Mouse (Mus musculus): ENCODE data around the gene Fyn.

The Fyn gene

GRCm38 (mm10) chr10:39449179-39449578 lies 80.5 kb downstream of the Fyn start:
- DNase-seq, result no peak

- no peak for DNase-seq
Observed at GRCm38 (mm10) chr10:39450356-39450755, 81.7 kb downstream of the Fyn start.

GRCm38 (mm10) chr10:39451065-39451464 lies 82.4 kb downstream of the Fyn start:
- no peak for DNase-seq

DNA sequence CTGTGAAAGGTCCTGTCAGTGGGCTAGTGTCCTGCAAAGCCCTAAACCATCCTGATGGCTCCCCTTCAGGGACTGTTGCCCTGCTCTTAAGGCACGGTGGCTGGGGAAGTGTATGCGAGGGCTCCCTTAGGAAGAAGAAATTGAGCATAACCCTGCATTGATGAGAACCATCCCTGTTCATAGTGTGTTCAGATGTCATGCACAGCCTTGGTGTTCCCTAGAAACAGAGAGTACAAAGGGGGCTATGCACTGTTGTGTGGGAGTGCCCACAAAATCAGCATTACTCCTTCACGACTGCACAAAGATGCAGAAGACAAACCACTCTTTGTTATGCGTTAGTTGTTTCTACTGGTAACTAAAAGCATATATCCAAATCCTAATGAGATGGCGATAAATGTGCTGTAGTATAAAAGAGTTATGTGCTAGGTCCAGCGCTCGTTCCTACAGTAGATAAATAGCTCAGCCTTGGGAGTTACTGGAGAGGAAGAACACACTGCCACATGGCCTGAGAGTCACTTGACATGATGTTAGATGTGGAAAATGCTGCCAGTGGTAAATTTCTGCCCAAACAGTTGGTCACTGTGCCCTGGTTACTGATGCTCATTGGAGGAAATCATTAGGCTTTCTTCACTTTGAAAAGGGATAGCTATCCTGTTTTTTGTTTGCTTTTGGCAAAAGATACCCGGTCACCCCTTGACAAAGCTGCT lies 83.4 kb downstream of the Fyn start:
- DNase-seq, result no peak

- no peak for DNase-seq
Observed at GRCm38 (mm10) chr10:39455344-39455743, 86.7 kb downstream of the Fyn start.

DNA sequence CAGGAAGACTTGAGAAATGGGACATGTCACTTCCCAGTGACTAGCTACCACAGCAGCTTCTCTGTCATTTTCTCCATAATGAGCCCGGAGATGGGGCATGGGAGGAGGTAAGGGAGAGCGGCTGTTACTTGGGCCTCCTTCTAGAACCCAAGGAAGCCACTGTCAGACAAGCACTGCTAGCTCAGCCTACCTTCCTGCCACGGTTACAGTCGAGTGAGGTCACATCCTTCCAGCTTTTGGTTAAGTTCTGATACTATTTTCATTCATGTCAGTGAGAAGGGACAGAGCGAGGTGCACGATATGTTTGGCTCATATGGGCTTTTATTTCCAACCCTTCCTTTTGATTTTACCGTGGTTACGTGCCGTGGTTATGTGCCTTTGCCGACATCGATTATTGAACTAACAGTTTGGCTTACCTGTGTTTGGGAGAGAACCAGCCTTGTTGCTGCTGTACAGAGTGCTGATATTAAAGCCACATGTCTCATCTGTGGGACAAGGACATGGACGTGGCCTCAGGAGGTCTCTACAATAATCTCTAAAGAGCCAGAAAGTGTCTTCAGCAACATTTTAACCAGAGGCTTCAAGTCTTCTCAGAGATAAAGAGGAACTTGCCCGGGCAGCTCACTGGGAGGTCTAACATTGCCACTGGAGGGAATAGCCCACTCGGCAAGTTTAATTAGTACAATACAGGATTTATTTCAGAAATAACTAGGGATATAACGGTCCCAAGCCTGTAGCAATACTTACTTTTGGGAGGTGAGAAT lies 87.4 kb downstream of the Fyn start:
- peak; percentile 46 for DNase-seq

- no peak for DNase-seq
Observed at GRCm38 (mm10) chr10:39456776-39457175, 88.1 kb downstream of the Fyn start.

DNA sequence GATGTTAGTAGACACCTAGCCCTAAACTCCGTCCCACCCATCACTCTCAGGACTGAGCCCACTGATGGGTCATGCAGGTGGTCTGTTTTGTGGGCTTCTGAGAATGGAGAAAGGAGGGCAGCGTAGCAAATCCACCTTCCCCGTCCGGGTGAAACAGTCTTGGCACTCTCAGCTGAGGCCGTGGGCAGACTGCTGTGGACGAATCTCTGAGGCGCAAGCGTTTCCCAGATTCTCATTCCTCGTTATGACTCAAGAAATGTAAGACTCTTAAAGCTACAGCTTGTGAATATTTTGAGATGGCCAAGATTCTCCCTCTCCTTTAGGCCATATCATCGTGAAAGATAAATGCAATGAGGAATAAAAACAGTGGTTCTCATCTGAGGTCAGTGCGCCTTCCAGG lies 88.6 kb downstream of the Fyn start:
- no peak for DNase-seq

- no peak for DNase-seq
Observed at GRCm38 (mm10) chr10:39458766-39459699, 90.4 kb downstream of the Fyn start.

DNA sequence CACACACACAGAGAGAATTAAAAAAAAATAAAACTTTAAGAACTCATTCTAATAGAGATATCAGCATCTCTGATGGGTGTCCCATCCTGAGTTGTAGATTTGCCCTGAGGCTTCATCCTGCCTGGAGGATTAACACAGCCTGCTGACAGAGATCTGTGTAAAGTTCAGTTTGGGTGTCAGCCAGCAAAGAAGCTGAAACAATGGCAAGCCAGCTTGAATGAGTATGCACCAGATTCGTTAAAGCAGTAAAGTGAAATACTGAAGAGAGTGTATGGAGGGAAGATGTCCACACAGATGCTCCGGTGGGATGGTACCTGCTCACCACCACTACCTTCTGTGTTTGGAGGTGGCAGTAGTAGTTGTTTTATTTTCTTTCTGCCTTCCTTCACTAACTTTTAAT lies 92.0 kb downstream of the Fyn start:
- no peak for DNase-seq

DNA sequence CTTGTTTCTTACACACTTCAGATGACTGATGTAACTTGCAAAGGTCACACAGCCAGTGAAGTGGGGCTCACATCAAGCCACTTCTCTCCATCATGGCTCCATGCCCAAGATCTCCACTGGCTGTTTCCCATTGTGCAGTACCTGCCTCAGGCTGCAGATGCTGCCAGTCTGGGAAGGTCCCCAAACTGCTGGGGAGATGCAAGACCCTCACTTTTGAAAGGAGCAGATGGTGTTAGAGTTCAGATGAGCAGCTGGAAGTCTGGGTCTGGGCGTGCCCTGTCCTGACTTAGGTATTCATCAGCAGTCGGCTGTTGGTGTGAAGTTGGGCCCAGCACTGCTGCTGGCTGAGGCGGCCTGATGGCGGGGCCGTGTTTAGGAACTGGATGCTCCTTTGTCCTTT lies 93.3 kb downstream of the Fyn start:
- no peak for DNase-seq

- no peak for DNase-seq
Observed at GRCm38 (mm10) chr10:39462711-39463110, 94.1 kb downstream of the Fyn start.

GRCm38 (mm10) chr10:39464383-39464782 lies 95.7 kb downstream of the Fyn start:
- no peak for DNase-seq

DNA sequence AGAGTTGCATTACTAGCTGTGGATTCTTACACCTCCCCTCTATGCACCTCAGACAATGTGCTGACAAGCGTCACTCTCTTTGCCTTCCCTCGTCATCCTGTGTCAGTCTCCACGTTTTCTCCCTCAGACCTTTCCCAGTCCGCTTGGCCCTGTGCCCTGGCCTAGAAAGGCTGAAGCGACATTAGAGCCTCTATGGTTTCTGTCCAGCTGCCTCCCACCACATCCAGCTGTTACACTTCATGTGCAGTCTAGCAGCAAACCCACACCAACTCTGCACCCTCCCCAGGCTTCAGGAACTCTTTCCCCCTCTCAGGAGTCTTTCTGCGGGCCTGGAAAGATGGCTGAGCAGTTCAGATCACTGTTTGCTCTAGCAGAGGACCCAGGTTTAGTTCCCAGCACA lies 98.7 kb downstream of the Fyn start:
- DNase-seq, result no peak

GRCm38 (mm10) chr10:39467821-39468220 lies 99.2 kb downstream of the Fyn start:
- DNase-seq, result no peak

- DNase-seq, result peak; percentile 39
Observed at GRCm38 (mm10) chr10:39468576-39468975, 99.9 kb downstream of the Fyn start.

DNA sequence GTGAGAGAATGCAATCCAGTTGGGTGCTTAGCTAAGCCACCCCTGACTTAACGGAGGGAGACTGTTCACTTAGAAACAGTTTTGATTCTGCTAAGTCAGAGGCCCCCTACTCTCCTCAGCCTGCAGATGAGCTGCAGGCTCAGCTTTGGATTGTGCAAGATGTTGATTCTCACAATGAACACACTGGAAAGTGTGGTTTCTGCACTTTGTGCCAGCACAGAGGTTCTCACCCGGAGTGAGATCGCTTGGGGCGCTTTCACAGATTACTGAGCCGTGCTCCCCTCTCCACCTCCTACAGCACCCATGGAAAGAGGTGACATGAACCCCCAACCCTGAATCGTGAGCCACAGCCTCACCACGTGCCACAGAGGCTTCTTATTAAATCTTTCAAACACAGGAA lies 100.7 kb downstream of the Fyn start:
- peak; percentile 34 for DNase-seq

DNA sequence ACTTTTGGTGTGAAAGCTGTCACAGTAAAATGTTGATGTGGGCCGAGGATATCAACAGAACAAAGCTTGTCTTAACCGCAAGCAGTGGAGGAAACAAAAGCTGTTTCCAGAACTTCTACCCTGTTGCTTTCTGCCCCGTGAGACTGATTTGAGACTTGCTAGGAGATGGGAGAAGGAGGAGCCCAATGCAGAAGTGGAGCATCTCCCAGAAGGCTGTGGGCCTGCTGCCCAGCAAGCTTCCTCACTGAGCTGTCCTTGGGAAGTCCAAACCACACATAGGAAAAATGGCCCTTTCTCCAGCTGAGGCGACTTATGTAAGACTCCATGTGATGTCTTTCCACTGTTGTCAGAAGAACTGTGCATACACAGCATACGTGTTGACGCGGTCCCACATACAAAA lies 101.7 kb downstream of the Fyn start:
- DNase-seq, result no peak

DNA sequence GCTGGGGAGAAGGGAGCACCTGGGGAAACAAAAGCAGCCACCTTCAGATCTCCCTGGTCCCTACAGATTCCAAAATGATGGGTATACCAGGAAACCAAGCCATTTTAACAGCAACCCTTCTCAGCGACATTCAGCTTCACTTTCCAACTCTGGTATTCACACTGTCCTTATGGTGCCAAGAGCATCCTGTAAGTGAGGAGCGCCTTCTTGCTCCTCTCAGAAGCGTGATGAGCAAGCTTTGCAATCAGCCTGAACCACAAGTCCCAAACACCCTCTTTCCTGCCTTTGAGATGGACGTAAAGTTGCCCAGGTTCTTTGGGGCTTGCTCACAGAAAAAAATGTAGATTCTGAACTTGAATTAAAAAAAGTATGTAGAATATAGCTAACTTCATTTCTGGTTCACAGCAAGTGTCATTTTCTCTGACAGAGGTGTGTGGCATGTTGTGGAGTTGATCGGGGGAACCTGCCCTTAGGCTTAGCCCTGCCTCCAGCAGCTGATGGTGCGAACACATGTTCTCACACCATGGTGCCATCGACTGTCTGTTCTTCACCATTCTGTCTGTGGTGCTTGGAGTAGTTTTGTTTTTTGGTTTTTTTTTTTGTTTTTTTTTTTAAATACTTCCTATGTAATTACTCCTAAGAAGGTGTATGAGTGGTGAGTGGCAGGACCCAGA lies 102.5 kb downstream of the Fyn start:
- DNase-seq, result no peak

DNA sequence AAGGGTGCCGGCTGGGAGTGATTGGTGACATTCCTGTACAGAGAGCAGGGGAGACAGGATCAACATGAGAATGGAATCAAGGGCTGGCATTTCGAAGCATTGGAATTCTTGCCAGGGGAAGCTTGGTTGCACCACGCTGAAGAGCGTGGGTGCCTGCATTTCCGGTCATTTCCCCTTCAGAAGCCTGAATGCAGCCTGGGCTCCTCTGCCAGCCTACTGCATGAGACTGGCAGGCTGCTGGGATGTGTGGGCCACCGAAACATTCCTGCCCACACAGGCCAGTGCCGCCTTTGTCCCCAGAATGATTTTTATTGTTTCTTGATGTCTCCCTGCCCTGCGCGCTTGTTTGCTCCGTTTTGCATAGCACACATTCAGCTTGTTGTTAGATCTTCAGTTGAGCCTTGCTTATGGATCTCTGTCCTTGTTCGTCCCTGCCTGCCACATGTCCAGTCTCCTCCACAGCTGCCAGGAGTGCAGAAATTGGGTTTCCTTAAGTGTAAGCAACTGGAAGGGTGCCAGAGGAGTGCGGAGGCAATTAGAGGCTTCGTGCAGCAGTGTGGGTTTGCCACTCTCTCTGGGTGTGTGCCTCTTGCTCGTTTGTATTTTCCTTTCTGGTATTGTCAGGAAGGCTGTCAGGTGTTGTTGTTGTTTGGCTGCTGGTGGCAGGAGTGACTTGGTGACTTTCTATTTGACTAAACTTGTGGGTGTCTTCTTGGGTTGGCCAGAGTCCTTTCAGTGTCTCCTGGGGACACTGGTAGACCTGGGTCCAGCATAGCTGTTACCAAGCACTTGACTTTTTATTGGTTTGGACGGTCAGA lies 103.3 kb downstream of the Fyn start:
- DNase-seq, result no peak

DNA sequence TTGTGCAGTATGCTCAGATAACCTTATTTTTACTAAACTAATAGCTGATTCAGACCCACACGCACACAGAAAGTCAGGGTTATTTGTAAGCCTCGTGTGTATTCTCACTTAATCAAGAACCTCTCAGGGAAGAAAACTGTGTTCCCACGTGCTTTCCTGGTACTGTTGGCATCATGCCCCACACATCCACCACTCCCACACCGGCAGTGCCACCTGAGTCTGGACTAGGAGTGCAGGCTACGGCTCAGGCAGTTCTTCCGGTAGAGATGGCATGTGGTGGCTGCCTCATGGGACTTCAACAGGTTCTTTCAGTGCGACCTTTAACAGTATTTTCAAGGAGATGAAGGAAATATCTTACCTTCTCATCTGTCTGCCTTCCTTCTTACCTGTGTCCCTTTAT lies 104.3 kb downstream of the Fyn start:
- no peak for DNase-seq

DNA sequence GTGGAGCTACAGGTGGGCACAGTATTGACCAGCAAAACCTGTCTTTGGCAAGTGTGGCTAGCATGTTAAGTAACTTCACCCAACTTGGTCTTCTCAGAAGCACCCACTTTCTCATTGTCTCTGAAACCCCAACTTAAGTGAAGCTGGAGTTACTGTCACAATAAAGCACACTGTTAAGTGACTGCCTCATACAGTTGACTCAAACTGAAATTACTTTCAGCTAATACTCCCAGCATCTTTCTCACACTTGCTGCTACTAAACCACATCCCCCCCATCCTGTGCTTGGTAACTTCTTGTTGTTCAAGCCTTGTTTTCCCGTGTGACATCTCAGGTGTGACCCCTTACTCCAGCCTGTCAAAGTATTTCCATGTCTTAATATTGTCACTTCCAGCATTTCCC lies 110.7 kb downstream of the Fyn start:
- no peak for DNase-seq

Data from thymus, postnatal 14 days (tissue).